Mouse (Mus musculus): ENCODE results near the gene Aldh18a1.

The Aldh18a1 gene

DNA sequence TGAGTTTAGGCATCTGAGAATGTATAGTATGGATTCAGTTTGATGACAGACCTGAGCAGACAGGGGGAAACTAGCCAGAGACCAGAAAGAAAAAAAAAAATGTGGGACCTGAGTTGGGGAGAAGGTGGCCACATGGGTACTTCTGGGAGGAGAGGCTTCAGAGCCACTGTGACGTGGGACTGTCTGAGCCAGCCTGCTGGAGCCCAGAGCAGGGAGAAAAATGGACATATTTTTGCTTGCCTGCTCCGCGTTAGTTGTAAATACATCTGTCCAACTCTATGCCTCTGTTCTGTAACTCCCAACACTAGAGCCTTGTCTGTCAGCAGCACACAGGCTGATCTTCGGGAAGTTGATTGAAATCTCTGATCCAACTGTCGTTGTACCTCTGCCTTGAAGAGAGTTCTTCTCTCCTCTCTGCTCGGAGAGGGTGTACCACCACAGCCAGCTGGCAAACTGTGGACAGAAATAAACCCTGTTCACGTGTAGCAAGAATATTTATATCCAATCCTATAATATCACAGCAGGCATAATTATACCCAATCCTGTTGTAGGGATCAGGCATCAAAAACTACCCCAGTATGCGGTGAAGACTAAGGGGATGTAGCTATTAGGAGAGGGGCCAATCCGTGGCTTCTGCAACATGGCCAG lies 61.8 kb downstream of the Aldh18a1 start:
- no peak for DNase-seq (ENCODE audit: low spot score in 2 of 2)

- no peak for DNase-seq (ENCODE audit: low spot score in 2 of 2)
Observed at GRCm38 (mm10) chr19:40523431-40524005, 64.7 kb downstream of the Aldh18a1 start.

GRCm38 (mm10) chr19:40520403-40520802 lies 67.9 kb downstream of the Aldh18a1 start:
- no peak for DNase-seq (ENCODE audit: low spot score in 2 of 2)

DNA sequence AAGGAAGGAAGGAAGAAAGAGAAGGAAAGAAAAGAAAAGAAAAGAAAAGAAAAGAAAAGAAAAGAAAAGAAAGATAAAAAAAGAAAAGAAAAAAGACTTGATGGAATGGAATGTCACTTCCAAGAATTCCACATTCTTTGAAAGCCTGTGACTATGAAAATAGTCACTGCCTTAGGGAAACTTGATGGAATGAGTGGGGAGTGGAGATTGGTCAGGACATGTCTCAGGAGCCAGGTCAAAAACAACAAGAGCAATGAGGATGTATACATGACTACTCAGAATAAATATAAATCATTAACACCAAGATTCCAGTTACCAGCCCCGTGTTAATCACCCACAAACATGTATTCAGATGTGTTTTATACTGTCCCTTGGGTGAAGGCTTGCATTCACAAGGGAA lies 69.6 kb downstream of the Aldh18a1 start:
- DNase-seq (ENCODE audit: low spot score in 2 of 2) = no peak

GRCm38 (mm10) chr19:40515596-40515995 lies 72.7 kb downstream of the Aldh18a1 start:
- no peak for DNase-seq (ENCODE audit: low spot score in 2 of 2)

GRCm38 (mm10) chr19:40514376-40514775 lies 73.9 kb downstream of the Aldh18a1 start:
- no peak for DNase-seq (ENCODE audit: low spot score in 2 of 2)

GRCm38 (mm10) chr19:40513632-40514078 lies 74.6 kb downstream of the Aldh18a1 start, which contains the start of gene Sorbs1:
TSS of gene Sorbs1 (minus strand) at chr19:40513779.
- peak; percentile 92 to 96 for DNase-seq (ENCODE audit: low spot score in 2 of 2)

DNA sequence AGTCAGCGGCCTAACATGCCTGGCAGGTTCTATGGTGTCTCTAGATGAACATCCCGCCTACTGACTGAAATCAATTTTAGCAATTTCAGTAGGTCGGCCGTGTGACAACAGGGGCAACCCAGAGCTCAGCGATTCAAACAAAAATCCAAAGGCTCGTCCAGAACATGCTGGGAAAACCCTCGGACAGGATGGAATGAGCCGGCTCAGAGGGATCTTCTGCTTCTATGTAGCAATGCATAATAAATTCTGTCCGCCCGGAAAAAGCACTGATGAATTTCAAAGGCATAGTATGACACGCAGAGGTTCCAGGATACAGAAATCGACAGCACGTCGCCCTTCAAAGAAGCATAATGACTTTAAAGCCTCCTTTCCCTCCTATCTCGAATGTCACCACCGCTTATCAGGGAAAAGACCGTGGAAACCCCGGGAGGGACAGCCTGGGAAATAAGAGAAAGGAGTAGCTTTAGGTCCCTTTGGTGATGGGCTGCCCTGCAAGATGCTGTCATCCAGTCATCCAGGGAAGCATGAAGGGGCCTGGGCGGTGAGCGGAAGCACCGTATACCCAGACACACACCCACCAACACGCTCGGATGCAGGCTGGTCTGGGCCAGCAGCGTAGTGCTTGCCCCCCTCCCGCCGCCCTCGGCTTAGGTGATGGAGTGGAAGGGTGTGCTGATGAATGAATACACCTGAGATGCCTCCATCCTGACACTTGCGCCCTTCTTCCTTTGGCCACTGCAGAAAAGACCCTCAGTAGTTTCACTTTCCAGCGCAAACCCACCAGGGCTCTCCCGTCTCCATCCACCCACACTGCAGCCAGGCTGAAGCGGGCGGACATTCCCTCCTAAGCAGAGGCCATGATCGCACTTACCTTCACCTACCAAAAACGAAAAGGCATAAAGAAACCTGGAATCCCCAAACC lies 75.5 kb downstream of the Aldh18a1 start:
- DNase-seq (ENCODE audit: low spot score in 2 of 2) = peak in 1 of 2 experiments; percentile 25

DNA sequence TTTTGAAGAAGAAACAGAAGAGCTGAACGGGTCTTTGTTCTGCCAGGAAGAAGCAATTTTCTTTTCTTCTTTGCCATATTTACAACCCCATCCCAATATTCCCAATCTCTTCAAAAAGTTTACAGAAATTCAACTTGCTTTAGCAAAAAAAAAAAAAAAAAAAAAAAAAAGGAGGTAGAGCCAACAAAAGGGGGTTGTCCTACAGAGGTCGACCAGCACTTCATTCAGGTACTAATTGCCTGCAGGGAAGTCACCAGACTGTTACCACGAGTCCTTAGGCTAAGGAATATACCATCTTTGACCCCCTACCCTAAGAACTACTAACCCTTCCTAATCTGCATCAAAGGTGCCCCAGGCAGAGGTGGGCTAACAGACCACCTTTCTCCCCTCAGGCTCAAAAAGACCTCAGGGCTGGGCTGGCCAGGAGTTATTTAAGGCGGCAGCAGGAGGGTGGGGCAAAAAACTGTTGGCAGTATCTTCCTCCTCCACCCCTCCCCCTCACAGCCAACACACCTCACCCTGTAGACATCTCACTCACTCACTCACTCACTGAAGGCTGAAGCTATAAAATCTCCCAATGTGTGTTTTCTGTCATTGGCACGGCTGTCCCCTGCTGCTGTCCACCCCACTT lies 76.5 kb downstream of the Aldh18a1 start:
- no peak for DNase-seq (ENCODE audit: low spot score in 2 of 2)

- no peak for DNase-seq (ENCODE audit: low spot score in 2 of 2)
Observed at GRCm38 (mm10) chr19:40511100-40511439, 77.2 kb downstream of the Aldh18a1 start.

GRCm38 (mm10) chr19:40510387-40511099 lies 77.7 kb downstream of the Aldh18a1 start:
- DNase-seq (ENCODE audit: low spot score in 2 of 2) = no peak

GRCm38 (mm10) chr19:40509274-40509673 lies 79.0 kb downstream of the Aldh18a1 start:
- no peak for DNase-seq (ENCODE audit: low spot score in 2 of 2)

DNA sequence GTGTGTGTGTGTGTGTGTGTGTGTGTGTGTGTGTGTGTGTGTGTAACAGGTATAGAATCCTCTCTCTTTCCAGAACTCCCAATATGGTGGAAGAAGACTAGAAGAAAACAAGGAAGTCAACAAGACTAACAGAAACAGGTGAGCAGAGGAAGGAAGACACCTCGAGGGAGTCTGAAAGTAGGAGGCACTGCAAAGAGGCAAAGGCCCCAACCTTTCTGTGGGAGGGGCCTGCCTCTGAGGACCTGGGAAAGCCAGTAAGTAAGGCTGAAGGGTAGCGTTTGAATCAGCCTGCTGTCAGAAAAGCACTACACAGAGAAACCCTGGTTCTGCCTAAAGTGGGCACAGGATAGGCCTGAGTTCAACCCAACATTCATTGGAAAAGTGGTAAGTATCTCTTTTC lies 79.4 kb downstream of the Aldh18a1 start:
- no peak for DNase-seq (ENCODE audit: low spot score in 2 of 2)

GRCm38 (mm10) chr19:40506965-40507364 lies 81.3 kb downstream of the Aldh18a1 start:
- DNase-seq (ENCODE audit: low spot score in 2 of 2) = no peak

- no peak for DNase-seq (ENCODE audit: low spot score in 2 of 2)
Observed at GRCm38 (mm10) chr19:40504336-40504735, 83.9 kb downstream of the Aldh18a1 start.
